Mouse (Mus musculus): ENCODE results near the gene Vtcn1.

The Vtcn1 gene

GRCm38 (mm10) chr3:100856050-100856815 is 31.0 kb downstream of the Vtcn1 start:
- DNase-seq (ENCODE audit: low read depth, low spot score) = no peak

GRCm38 (mm10) chr3:100857139-100857538 is 31.9 kb downstream of the Vtcn1 start:
- no peak for DNase-seq (ENCODE audit: low read depth, low spot score)

- no peak for DNase-seq (ENCODE audit: low read depth, low spot score)
These were observed 33.2 kb downstream of the Vtcn1 start for GRCm38 (mm10) chr3:100858334-100859002.

- DNase-seq (ENCODE audit: low read depth, low spot score) = no peak
These were observed 36.3 kb downstream of the Vtcn1 start for GRCm38 (mm10) chr3:100861307-100862303.

GRCm38 (mm10) chr3:100866946-100867345 is 41.7 kb downstream of the Vtcn1 start:
- DNase-seq (ENCODE audit: low read depth, low spot score) = no peak

GRCm38 (mm10) chr3:100877057-100877456 is 51.8 kb downstream of the Vtcn1 start:
- no peak for DNase-seq (ENCODE audit: low read depth, low spot score)

GRCm38 (mm10) chr3:100881403-100881802 is 56.1 kb downstream of the Vtcn1 start:
- DNase-seq (ENCODE audit: low read depth, low spot score) = no peak

GRCm38 (mm10) chr3:100881843-100882634 is 56.8 kb downstream of the Vtcn1 start:
- DNase-seq (ENCODE audit: low read depth, low spot score) = no peak

- no peak for DNase-seq (ENCODE audit: low read depth, low spot score)
These were observed 64.0 kb downstream of the Vtcn1 start for GRCm38 (mm10) chr3:100889234-100889633.

- DNase-seq (ENCODE audit: low read depth, low spot score) = no peak
These were observed 65.1 kb downstream of the Vtcn1 start for GRCm38 (mm10) chr3:100890406-100890805.

GRCm38 (mm10) chr3:100892383-100893335 is 67.4 kb downstream of the Vtcn1 start:
- no peak for DNase-seq (ENCODE audit: low read depth, low spot score)

- DNase-seq (ENCODE audit: low read depth, low spot score) = no peak
These were observed 70.2 kb downstream of the Vtcn1 start for GRCm38 (mm10) chr3:100895500-100895899.

- no peak for DNase-seq (ENCODE audit: low read depth, low spot score)
These were observed 80.9 kb downstream of the Vtcn1 start for GRCm38 (mm10) chr3:100906128-100906527.

- DNase-seq (ENCODE audit: low read depth, low spot score) = no peak
These were observed 81.7 kb downstream of the Vtcn1 start for GRCm38 (mm10) chr3:100906916-100907315.

- DNase-seq (ENCODE audit: low read depth, low spot score) = no peak
These were observed 83.3 kb downstream of the Vtcn1 start for GRCm38 (mm10) chr3:100908594-100908993.

- DNase-seq (ENCODE audit: low read depth, low spot score) = no peak
These were observed 85.4 kb downstream of the Vtcn1 start for GRCm38 (mm10) chr3:100910621-100911020.

- no peak for DNase-seq (ENCODE audit: low read depth, low spot score)
These were observed 85.8 kb downstream of the Vtcn1 start for GRCm38 (mm10) chr3:100911026-100911425.

- no peak for DNase-seq (ENCODE audit: low read depth, low spot score)
These were observed 86.4 kb downstream of the Vtcn1 start for GRCm38 (mm10) chr3:100911498-100912213.

- DNase-seq (ENCODE audit: low read depth, low spot score) = peak; percentile 51
These were observed 91.6 kb downstream of the Vtcn1 start for GRCm38 (mm10) chr3:100916844-100917243.
